Mouse (Mus musculus): ENCODE data around the gene Ect2. TPM values are rescaled to one million over a fixed set of nuclear protein-coding genes. Genes with fewer than 3 reads are reported as not detected.

Gene Ect2
- polyA plus RNA-seq, 1 experiment from 2014 or later = 41.7 TPM

DNA sequence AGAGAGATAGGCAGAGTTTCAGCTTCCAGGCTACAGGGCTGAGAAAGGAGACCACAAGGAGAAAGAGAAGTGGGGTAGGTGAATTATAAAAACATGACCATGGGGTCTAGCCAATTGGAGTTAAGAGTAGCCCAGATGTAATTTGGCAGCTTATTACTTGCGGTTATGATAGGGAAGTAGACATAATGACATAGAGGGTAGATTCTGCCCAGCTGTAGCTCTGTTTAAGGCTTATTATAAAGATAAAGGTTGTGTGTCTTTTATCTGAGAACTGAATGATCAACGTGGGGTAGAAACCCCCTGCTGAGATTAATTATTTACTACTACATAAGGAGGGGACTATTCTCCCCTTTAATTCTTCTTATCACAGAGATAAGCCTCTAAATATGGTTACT lies 8.7 kb upstream of the Ect2 start:
- Histone ChIP-seq H3K4me3 (ENCODE audit: low read length) (no peak overlapping the region), H3K4me2 (ENCODE audit: low read depth, low read length) (no peak overlapping the region), H3K9ac (ENCODE audit: low read depth, low read length) (no peak overlapping the region), H3K4me1 (ENCODE audit: control insufficient read depth, insufficient read depth, low read length) (0 out of 2 replicates have a peak, but pooled peaks cover 2% of the 10 kb centered on the region), H3K9me3 (ENCODE audit: control insufficient read depth, low read length) (no peaks in the 10 kb centered on the region), H3K27me3 (replicated peaks; ENCODE audit: control insufficient read depth, insufficient read depth, low read length) (no peaks in the 10 kb centered on the region), H3K36me3 (ENCODE audit: control insufficient read depth, insufficient read depth, low read length) (no peaks in the 10 kb centered on the region), H3K27ac (ENCODE audit: low read length) (no peak overlapping the region)
- 38% methylated on average over 2 of the region's 2 CpGs for WGBS
- ATAC-seq = peak; percentile 75

DNA sequence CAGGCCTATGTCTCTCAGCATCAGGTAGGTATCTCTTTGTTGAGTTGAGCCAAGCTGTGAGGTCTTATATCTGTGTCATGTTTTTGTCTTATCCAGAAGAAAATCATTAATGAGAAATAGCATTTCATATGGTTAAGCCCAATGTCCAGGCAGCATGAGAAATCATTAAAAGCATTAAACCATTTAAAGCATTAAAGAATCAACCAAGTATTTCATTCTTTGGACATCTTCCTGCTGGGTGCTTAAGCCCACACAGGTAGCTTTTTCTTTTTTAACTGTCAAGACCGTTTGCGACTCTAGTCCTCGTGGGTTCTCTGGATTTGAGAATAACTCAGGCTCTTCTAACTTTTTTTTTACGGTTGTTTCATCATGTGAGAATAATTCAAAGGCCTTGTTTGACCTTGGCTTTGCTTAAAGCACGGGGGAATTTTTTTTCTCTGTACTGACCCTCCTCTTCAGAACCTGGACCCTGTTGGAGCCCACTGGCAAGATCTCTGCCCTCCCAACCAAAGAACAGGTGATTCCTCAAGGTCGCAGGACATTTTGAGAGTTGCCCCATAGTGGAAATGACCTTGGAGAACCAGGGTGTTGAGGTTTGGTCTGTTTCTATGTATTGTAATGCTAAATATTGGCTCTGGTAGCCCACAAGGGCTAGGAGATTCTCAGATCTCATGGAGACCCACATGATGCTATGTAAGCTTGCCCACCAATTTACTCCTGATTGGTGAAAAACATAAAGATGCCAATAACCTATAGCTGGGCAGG lies 8.1 kb upstream of the Ect2 start:
- Histone ChIP-seq H3K9me3 (ENCODE audit: control insufficient read depth, low read length) (no peaks in the 10 kb centered on the region), H3K4me1 (ENCODE audit: control insufficient read depth, insufficient read depth, low read length) (peaks cover 4% of the 10 kb centered on the region; the same call in 1 of the 2 replicates), H3K27me3 (replicated peaks; ENCODE audit: control insufficient read depth, insufficient read depth, low read length) (no peaks in the 10 kb centered on the region), H3K36me3 (ENCODE audit: control insufficient read depth, insufficient read depth, low read length) (no peaks in the 10 kb centered on the region), H3K9ac (ENCODE audit: low read depth, low read length) (no peak overlapping the region), H3K4me2 (ENCODE audit: low read depth, low read length) (no peak overlapping the region), H3K27ac (ENCODE audit: low read length) (no peak overlapping the region), H3K4me3 (ENCODE audit: low read length) (no peak overlapping the region)
- WGBS = 72% methylated on average over 6 of the region's 6 CpGs
- ATAC-seq = 0 out of 2 replicates have a peak, but pooled peaks have one; percentile 13

DNA sequence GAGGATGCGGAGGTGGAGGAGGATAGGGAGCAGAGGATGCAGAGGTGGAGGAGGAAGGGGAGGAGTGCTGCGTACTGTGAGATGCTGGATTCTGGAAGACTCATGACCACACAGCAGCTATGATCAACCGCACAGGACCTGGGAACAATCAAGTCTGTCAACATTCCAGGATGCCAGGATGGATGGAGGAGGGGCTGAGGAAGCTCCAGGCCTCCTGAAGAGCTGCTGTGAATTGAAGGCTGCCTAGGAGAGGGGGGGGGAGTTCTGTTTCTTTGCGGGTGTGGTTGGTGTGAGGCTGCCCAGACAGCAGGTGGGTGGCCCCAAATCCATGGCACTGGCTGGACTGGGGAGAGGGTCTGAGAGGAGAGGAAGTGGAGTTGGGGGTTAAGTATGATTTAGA lies 5.2 kb upstream of the Ect2 start:
- H3K27ac ChIP-seq (ENCODE audit: low read length) = no peak overlapping the region
- ATAC-seq = no peak
- peaks cover 14% of the 10 kb centered on the region for H3K4me1 ChIP-seq (ENCODE audit: control insufficient read depth, insufficient read depth, low read length)
- H3K36me3 ChIP-seq (ENCODE audit: control insufficient read depth, insufficient read depth, low read length) = no peaks in the 10 kb centered on the region
- H3K4me2 ChIP-seq (ENCODE audit: low read depth, low read length) = no peak overlapping the region
- H3K9me3 ChIP-seq (ENCODE audit: control insufficient read depth, low read length) = no peaks in the 10 kb centered on the region
- H3K27me3 ChIP-seq (replicated peaks; ENCODE audit: control insufficient read depth, insufficient read depth, low read length) = no peaks in the 10 kb centered on the region
- no peak overlapping the region for H3K9ac ChIP-seq (ENCODE audit: low read depth, low read length)
- no peak overlapping the region for H3K4me3 ChIP-seq (ENCODE audit: low read length)
- WGBS = 43% methylated on average over 4 of the region's 4 CpGs

DNA sequence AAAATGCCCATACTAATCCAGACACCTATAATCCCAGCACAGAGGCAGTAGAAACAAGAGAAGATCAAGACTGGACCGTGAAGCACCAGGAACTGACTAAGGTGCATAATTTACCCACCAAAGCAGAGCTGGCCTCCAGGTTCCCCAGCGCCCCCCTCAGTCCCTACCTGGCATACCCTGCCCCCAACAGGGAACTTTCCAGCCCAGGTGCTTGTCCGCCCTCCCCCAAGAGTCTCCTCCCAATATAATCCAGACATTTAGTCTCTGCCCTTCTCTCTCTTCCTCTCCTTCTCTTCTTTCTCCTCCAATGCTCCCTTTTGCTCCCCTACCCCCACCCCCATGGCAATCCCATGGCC lies 2.9 kb upstream of the Ect2 start:
- WGBS = 50% methylated on average over 3 of the region's 3 CpGs
- no peak overlapping the region for H3K4me3 ChIP-seq (ENCODE audit: low read length)
- peaks cover 24% of the 10 kb centered on the region for H3K4me1 ChIP-seq (ENCODE audit: control insufficient read depth, insufficient read depth, low read length)
- no peak overlapping the region for H3K4me2 ChIP-seq (ENCODE audit: low read depth, low read length)
- H3K27ac ChIP-seq (ENCODE audit: low read length) = peak overlapping the region; percentile 83
- no peak for ATAC-seq
- H3K36me3 ChIP-seq (ENCODE audit: control insufficient read depth, insufficient read depth, low read length) = no peaks in the 10 kb centered on the region
- no peak overlapping the region for H3K9ac ChIP-seq (ENCODE audit: low read depth, low read length)
- H3K9me3 ChIP-seq (ENCODE audit: control insufficient read depth, low read length) = no peaks in the 10 kb centered on the region
- H3K27me3 ChIP-seq (replicated peaks; ENCODE audit: control insufficient read depth, insufficient read depth, low read length) = no peaks in the 10 kb centered on the region

DNA sequence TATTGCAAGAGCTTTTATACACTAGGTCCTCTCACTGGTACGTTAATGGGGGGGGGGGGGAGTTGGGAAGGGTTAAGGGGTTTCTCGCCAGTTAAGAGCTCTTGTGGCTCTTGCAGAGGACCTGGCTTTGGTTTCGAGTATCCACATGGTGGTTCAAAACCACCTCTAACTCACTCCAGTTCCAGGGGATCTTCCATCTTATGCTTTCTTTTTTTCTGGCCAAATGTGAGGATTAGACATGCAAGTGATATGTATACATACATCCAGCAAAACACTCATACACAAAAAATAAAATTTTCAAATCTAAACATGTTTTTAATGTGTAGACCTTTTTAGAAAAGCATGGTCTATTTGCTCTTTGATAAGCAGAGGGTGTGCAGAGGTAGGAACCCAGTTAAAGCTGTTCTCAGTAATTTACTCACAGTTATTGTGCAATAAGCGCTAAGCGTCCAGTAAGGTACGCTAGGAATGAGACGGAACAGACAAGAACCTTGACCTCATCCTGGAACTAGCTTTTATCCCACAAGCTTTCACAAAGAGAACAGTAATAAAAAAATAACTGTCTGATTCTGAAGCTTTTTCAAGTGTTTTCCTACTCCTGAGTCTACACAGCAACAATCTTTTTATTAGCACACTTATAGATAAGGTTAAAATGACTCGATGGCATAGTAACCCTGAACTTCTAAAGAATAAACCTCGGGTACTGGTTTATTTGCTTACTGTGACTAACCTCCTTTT lies 2.3 kb upstream of the Ect2 start:
- Histone ChIP-seq H3K4me3 (ENCODE audit: low read length) (no peak overlapping the region), H3K27me3 (replicated peaks; ENCODE audit: control insufficient read depth, insufficient read depth, low read length) (no peaks in the 10 kb centered on the region), H3K36me3 (ENCODE audit: control insufficient read depth, insufficient read depth, low read length) (no peaks in the 10 kb centered on the region), H3K9ac (ENCODE audit: low read depth, low read length) (no peak overlapping the region), H3K4me2 (ENCODE audit: low read depth, low read length) (no peak overlapping the region), H3K27ac (ENCODE audit: low read length) (peak overlapping the region; percentile 83), H3K9me3 (ENCODE audit: control insufficient read depth, low read length) (no peaks in the 10 kb centered on the region), H3K4me1 (ENCODE audit: control insufficient read depth, insufficient read depth, low read length) (peaks cover 25% of the 10 kb centered on the region)
- 38% methylated on average over 9 of the region's 9 CpGs for WGBS
- peak; percentile 53 for ATAC-seq

DNA sequence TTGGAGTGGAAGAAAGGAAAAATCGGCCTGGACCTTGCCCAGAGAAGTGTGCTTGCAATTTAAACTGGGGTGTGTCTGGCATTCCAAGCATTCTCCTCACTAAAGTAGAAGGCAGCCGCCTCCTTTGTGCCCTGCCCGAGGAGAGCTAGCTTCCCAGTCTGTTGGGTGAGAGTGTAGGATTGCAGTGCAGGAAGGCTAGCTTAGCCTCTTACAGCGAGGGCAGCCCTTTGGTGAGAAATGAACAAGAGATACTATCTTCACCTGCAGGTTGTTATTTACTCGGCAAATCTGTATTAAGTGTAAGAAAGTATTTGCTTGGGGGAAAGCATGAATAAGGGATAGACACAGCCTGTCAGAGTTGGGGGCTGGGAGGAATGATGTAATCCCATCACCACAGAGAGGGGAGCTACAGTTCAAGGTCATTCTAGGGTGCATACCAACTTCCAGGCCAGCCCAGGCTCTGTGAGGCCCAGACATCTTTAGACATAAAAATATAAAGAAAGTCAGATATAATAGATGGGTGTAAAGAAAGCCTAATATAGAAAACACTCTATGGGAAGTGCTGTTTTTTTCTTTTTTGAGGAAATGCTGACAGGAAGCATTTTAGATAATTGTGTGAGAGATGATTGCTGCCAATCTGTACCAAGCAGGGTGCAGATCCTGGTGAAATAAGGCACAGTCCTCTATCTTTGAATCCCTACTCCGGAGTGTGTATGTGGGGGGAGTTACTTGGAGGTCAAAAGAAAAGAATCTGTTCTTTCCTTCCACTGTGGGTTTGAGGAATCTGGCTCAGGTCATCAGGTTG lies 1.6 kb upstream of the Ect2 start:
- WGBS = 18% methylated on average over 6 of the region's 6 CpGs

DNA sequence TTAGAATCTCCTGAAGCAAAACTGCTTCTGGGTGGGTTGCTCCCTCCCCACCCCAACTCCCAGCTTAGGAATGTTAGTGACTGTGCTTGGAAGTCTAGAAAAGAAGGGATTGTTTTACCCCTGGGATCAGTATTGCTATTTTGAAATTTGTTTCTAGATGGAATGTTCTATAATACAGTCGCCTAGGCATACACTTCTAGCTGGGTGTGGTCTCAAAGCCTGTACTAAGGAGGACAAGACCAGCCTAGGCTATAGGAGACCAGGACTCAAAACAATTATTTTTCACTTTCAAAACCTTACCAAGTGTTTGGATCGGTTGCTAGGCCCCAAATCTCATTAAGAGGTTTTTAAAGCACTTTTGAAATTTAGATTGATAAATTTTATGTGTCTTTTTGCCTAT lies 602 bp upstream of the Ect2 start:
- Histone ChIP-seq H3K27me3 (replicated peaks; ENCODE audit: control insufficient read depth, insufficient read depth, low read length) (no peaks in the 10 kb centered on the region), H3K4me1 (ENCODE audit: control insufficient read depth, insufficient read depth, low read length) (peaks cover 22% of the 10 kb centered on the region), H3K4me2 (ENCODE audit: low read depth, low read length) (peak overlapping the region; percentile 50), H3K9me3 (ENCODE audit: control insufficient read depth, low read length) (no peaks in the 10 kb centered on the region), H3K4me3 (ENCODE audit: low read length) (peak overlapping the region; percentile 88), H3K36me3 (ENCODE audit: control insufficient read depth, insufficient read depth, low read length) (0 out of 2 replicates have a peak, but pooled peaks cover 4% of the 10 kb centered on the region), H3K27ac (ENCODE audit: low read length) (peak overlapping the region; percentile 61), H3K9ac (ENCODE audit: low read depth, low read length) (peak overlapping the region; percentile 41; the same call in 1 of the 2 replicates)
- 47% methylated on average over 2 of the region's 2 CpGs for WGBS
- 0 out of 2 replicates have a peak, but pooled peaks have one; percentile 7 for ATAC-seq

More for the DNA sequence above, 1.6 kb upstream of the Ect2 start:
- Histone ChIP-seq H3K4me2 (ENCODE audit: low read depth, low read length) (0 out of 2 replicates have a peak overlapping the region, but pooled peaks have one; percentile 24), H3K36me3 (ENCODE audit: control insufficient read depth, insufficient read depth, low read length) (no peaks in the 10 kb centered on the region), H3K9ac (ENCODE audit: low read depth, low read length) (peak overlapping the region; percentile 14; the same call in 1 of the 2 replicates), H3K27me3 (replicated peaks; ENCODE audit: control insufficient read depth, insufficient read depth, low read length) (no peaks in the 10 kb centered on the region), H3K4me1 (ENCODE audit: control insufficient read depth, insufficient read depth, low read length) (peaks cover 22% of the 10 kb centered on the region), H3K4me3 (ENCODE audit: low read length) (no peak overlapping the region), H3K9me3 (ENCODE audit: control insufficient read depth, low read length) (no peaks in the 10 kb centered on the region), H3K27ac (ENCODE audit: low read length) (peak overlapping the region; percentile 61)
- ATAC-seq = peak; percentile 46

DNA sequence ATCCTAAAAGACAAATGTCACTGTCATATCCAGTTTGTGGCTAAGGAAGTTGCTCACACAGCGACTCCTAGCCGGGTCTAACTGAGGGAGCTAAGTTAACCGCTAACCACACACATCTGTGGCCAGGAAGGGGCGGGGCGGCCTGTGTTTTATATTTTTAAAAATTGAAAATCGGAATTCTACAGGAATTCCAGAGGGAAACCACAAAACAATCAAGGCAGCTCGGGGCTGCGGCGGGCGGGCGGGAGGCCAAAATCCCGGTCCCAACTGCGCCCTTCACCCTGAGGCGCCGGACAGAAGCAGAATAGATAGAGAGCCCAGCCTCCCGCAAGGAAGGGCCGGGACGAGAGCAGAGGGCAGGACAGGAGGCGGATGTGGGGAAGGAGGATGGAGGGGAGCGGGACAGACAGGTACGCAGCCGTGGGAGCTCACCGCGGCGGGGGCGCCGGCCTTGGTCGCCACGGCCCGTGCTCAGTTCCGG lies 447 bp downstream of the Ect2 start:
- H3K27me3 ChIP-seq (replicated peaks; ENCODE audit: control insufficient read depth, insufficient read depth, low read length) = no peaks in the 10 kb centered on the region
- peak; percentile 47 for ATAC-seq
- peaks cover 4% of the 10 kb centered on the region; the same call in 1 of the 2 replicates for H3K36me3 ChIP-seq (ENCODE audit: control insufficient read depth, insufficient read depth, low read length)
- H3K9me3 ChIP-seq (ENCODE audit: control insufficient read depth, low read length) = no peaks in the 10 kb centered on the region
- H3K27ac ChIP-seq (ENCODE audit: low read length) = peak overlapping the region; percentile 76
- peak overlapping the region; percentile 88 for H3K4me3 ChIP-seq (ENCODE audit: low read length)
- H3K9ac ChIP-seq (ENCODE audit: low read depth, low read length) = peak overlapping the region; percentile 88
- H3K4me2 ChIP-seq (ENCODE audit: low read depth, low read length) = peak overlapping the region; percentile 60
- H3K4me1 ChIP-seq (ENCODE audit: control insufficient read depth, insufficient read depth, low read length) = peaks cover 22% of the 10 kb centered on the region
- under 1% methylated on average over 26 of the region's 31 CpGs for WGBS

DNA sequence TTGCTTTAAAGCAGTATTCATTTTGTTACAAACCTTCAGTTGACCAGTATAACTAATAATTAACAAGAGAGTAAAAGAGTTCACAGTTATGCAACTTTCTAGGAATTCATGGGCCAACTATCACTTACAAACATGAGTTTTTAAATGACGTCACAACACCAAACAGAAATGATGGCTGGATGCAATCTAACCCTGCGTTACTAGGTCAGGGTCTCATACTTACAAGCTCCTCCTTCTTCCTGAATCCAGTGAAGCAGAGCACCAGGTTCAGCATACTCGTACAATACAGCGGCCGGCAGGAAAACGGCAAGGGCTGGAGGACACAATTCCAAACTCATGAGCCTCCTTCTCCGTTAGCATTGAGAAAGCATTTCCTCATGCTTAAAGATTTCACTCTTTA lies 7.9 kb downstream of the Ect2 start:
- H3K4me3 ChIP-seq (ENCODE audit: low read length) = no peak overlapping the region
- 86% methylated on average over 7 of the region's 7 CpGs for WGBS
- no peak overlapping the region for H3K9ac ChIP-seq (ENCODE audit: low read depth, low read length)
- H3K36me3 ChIP-seq (ENCODE audit: control insufficient read depth, insufficient read depth, low read length) = peaks cover 15% of the 10 kb centered on the region; the same call in 1 of the 2 replicates
- H3K4me2 ChIP-seq (ENCODE audit: low read depth, low read length) = no peak overlapping the region
- no peaks in the 10 kb centered on the region for H3K4me1 ChIP-seq (ENCODE audit: control insufficient read depth, insufficient read depth, low read length)
- no peak overlapping the region for H3K27ac ChIP-seq (ENCODE audit: low read length)
- H3K9me3 ChIP-seq (ENCODE audit: control insufficient read depth, low read length) = no peaks in the 10 kb centered on the region
- H3K27me3 ChIP-seq (replicated peaks; ENCODE audit: control insufficient read depth, insufficient read depth, low read length) = no peaks in the 10 kb centered on the region
- ATAC-seq = no peak
